Mouse (Mus musculus): Measurements from ENCODE around the gene Masp2. TPM values are rescaled to one million over a fixed set of nuclear protein-coding genes. Genes with fewer than 3 reads are reported as not detected.

Masp2 gene
- polyA plus RNA-seq (2014; fragmentation: Illumina TruSeq; extraction: RNeasy Lipid Tissue Mini Kit (QIAGEN cat#74804); ENCODE audit: low read depth, low replicate concordance): not detected

DNA sequence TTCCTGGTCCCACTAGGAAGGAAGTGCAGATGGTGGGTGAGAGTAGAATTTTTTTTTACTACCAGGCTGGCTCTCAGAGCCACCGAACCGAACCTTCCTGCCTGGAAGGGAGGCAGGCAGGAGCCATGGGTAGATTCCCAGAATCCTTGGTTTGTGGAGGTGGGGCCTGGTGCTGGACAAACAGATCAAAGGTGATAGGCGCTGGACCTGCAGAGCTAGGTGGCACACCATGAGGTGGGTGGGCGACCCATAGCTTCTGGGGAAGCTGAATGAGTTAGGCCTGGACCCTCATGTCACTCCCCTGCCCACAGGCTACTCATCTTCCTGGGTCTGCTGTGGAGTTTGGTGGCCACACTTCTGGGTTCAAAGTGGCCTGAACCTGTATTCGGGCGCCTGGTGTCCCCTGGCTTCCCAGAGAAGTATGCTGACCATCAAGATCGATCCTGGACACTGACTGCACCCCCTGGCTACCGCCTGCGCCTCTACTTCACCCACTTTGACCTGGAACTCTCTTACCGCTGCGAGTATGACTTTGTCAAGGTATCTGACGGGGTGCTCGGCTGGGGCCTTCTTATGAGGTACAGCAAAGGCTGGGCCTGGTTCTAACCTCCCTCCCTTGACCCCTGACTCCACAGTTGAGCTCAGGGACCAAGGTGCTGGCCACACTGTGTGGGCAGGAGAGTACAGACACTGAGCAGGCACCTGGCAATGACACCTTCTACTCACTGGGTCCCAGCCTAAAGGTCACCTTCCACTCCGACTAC, at the start of gene Masp2:
TSS of gene Masp2 (plus strand) at position 198 of the 764 bp plus-strand sequence.

DNA sequence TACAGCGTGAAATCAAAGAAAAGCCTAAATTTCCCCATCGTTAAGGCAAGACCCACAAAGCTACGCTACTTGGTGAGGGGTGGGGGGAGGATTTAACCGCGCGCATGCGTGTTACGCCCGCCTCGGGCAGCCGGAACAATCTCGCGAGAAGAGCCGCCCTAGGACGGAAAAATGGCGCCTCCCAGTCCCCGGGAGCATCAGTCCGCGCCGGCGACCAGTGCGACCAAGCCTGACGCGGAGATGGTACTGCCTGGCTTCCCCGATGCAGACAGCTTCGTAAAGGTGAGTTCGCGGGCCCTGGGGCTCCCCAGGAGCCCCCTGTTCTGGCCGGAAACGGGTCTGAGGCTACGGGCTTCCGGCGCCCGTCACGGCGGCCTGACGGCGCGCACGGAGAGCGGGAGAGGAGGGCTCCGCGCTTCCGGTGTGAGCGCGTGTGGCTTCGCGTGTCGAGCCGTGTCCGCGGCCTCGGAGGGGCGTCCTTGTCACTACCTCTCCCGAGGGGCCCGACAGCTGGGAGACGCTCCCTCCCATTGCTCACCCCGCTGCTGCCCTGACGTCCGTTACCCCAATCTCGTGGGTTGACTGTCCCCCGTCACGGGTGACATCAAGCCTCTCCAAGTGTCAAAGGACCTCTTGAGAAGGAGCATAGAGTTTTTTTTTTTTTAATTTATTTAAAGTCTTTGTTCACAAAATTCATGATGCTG, 43.9 kb upstream of the Masp2 start, which contains the start of gene Exosc10:
TSS of gene Exosc10 (plus strand) at position 133 of the 704 bp plus-strand sequence.

DNA sequence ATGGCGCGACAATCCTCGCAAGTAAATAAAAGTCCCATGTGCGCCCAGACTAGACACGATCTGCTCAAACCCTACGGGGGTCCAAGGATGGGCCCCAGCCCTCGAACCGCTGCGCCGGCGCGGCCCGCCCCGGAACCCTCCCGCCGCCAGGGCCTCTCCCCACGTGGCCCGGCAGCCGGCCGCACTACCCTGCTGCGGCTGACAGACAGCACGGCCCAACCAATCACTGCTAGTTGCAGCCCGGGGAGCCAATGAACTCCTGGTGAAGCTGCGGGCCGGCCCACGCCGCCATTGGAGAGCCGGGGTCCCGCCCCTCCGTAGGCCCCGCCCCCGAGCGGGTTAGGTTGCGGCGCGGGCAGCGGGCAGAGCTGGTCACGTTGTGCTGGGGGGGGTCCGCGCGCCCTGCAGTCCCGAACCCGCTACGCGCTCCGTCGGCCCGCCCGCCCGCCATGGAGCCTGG, 11.2 kb upstream of the Masp2 start, which contains the start of gene Srm:
TSS of gene Srm (plus strand) at position 333 of the 460 bp plus-strand sequence.

DNA sequence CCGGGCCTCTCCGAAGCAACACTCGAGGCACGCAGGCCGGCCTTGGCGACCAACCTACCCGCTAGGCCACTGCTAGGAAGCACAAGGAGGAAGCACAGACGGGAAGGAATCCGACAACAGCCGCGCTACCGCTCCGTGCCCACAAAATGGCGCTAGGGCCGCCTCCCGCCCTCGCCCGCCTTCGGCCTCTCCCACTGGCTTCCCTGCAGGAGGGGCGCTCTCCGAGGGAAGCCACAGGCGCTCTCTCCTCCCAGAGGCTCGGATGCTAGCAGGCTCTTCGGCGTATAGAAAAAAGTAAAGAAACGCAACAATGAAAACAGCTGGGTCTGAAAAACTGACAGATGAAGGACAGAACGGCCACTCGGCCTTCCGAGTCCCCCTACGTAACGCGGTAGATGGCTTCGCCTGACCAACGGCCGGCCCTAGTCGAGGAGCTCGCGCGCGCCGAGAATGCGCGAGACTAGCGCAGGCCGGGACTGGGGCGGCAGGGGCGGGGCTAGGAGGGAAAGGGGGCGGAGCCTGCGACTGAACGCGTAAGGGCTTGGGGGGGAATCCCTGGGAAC, 24.4 kb downstream of the Masp2 start, which contains the start of gene Tardbp:
TSS of gene Tardbp (minus strand) at position 397 of the 563 bp plus-strand sequence.

GRCm38 (mm10) chr4:148643291-148644156, 41.2 kb downstream of the Masp2 start, which contains the start of gene Gm572:
Gene Gm572, plus strand, starts transcription at chr4:148643317.

Other genes starting within 250 kb of the Masp2 start
- 2.5 TPM for gene Ubiad1, start 157.8 kb upstream of the Masp2 start, polyA plus RNA-seq (2014; fragmentation: Illumina TruSeq; extraction: RNeasy Lipid Tissue Mini Kit (QIAGEN cat#74804); ENCODE audit: low read depth, low replicate concordance)
- 15.2 TPM for gene Mtor, start 153.9 kb upstream of the Masp2 start, polyA plus RNA-seq (2014; fragmentation: Illumina TruSeq; extraction: RNeasy Lipid Tissue Mini Kit (QIAGEN cat#74804); ENCODE audit: low read depth, low replicate concordance)
- gene Angptl7, start 102.1 kb upstream of the Masp2 start, polyA plus RNA-seq (2014; fragmentation: Illumina TruSeq; extraction: RNeasy Lipid Tissue Mini Kit (QIAGEN cat#74804); ENCODE audit: low read depth, low replicate concordance): 3.3 TPM
- 19.0 TPM for gene Exosc10, start 44.1 kb upstream of the Masp2 start, polyA plus RNA-seq (2014; fragmentation: Illumina TruSeq; extraction: RNeasy Lipid Tissue Mini Kit (QIAGEN cat#74804); ENCODE audit: low read depth, low replicate concordance)
- gene Srm, start 11.1 kb upstream of the Masp2 start, polyA plus RNA-seq (2014; fragmentation: Illumina TruSeq; extraction: RNeasy Lipid Tissue Mini Kit (QIAGEN cat#74804); ENCODE audit: low read depth, low replicate concordance): not detected
- 456 TPM for gene Tardbp, start 24.5 kb downstream of the Masp2 start, polyA plus RNA-seq (2014; fragmentation: Illumina TruSeq; extraction: RNeasy Lipid Tissue Mini Kit (QIAGEN cat#74804); ENCODE audit: low read depth, low replicate concordance)
- gene Gm572, start 40.8 kb downstream of the Masp2 start, polyA plus RNA-seq (2014; fragmentation: Illumina TruSeq; extraction: RNeasy Lipid Tissue Mini Kit (QIAGEN cat#74804); ENCODE audit: low read depth, low replicate concordance): not detected
- 1.7 TPM for gene Casz1, start 201.9 kb downstream of the Masp2 start, polyA plus RNA-seq (2014; fragmentation: Illumina TruSeq; extraction: RNeasy Lipid Tissue Mini Kit (QIAGEN cat#74804); ENCODE audit: low read depth, low replicate concordance)